Mouse (Mus musculus) 3134 (cell line): ENCODE results near the gene Prm1.

Experiments
- DNase-seq: peaks from one replicate; pipeline ENCODE4 v3.0.0-alpha.2; 2011; ENCODE audit warnings: low spot score; ENCODE audit not compliant: insufficient read length; ENCODE audit errors: extremely low read depth

Prm1 gene

DNA sequence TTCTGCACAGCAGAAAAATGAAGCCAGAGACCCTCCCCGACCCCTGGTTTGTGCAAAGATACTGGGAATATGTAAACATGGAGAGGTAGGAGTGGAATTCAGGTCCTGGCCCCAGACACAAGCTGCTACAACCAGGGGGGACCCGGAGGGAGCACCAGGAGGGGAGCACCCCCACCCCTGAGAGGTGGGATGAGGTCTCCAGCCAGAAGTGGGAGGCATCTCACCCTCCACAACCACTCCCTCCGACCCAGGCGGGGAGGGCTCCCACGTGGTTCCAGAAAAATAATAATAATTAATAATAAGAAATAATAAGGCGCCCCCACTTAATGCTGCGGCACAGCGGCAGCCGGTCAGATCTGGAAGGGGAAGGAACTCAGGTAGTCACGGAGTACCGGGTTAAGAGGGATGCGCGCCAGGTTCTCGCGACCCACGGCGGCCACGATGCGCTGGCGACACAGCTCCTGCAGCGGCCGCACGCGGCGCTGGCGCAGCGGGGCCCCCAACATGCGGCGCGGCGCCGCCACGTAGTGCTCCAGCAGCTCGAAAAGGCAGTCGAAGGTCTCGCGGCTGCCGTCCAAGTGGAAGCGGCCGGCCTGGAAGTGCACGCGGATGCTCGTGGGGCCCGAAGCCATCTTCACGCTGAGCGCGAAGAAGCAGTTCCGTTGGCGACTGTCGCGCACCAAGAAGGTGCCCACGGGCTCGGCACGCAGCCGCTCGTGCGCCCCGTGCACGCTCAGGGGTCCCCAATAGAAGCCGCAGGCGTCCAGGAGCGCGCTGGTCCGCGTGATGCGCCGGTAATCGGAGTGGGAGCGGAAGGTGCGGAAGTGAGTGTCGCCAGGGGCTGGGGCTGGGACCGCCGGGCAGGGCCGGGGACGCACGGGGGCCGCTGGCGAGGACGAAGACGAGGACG, 21.5 kb downstream of the Prm1 start:
- peak; percentile 79 for DNase-seq

DNA sequence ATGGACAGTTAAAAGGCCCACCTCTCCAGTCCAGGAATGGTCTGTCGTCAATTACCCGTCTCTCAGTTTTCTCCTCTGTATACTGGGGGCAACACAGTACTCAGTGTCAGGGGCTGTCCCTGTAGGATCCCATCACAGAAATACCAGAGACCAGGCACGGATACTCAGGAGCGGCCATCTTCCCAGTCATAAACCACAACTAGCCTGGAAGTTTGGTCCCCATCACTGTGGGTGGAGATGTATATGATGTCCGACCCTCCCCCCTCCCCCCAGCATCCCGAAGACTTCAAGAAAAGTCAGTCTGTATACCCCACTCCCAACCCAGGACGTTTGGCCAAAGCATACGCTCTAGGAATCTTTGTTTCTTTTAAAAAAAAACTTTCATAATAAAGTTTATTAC, 22.2 kb downstream of the Prm1 start:
- no peak for DNase-seq

DNA sequence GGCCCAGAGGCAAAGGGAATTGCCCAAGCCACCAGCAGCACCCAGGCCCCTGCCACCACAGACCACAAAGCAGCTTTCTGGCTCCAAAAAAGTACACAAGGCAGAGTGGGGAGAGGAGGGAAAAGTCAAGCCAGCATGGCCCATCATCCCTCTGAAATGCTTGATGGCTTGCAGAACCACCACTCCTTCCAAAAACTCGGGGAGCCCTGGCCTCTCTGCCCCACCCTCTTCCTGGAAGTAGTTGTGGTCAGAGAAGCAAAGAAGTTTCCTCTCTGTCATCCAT, 22.5 kb downstream of the Prm1 start:
- DNase-seq = peak; percentile 84

DNA sequence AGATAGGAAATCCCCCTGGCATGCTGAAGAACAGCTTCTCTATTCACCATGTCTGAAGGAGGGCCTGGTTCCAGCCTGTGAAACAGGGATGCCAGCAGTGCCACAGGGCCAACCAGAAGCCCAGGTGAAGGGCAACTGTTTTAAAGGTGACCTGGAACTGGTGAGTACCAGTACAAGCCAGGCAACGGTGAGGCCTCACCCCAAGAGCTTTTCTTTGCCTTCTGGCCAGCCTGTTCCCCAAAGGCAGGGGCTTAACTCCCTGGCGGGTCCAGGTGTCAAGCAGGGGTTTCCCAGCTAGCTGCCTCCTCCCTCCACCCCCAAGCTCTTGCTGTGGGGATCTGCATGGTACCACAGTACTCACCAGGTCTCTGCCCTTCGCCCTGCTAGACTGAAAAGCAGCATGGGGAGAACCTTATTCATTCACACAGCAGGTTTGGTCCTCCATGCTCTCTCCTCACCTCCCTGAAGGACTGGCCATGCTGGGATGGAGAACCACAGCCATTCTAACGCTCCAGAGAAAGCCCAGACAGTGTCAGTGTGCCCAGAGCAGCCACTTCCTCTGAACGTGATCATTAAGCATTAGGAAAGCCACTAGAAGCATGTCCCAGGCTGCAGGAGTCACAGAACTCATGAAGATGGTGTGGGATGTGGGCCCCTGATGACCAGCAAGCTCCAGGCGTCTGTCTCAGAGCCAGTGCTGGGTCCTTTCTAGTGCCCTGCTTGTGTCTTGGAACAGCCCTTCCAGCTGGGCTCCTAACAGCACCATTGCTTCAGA, 23.1 kb downstream of the Prm1 start:
- DNase-seq = no peak

DNA sequence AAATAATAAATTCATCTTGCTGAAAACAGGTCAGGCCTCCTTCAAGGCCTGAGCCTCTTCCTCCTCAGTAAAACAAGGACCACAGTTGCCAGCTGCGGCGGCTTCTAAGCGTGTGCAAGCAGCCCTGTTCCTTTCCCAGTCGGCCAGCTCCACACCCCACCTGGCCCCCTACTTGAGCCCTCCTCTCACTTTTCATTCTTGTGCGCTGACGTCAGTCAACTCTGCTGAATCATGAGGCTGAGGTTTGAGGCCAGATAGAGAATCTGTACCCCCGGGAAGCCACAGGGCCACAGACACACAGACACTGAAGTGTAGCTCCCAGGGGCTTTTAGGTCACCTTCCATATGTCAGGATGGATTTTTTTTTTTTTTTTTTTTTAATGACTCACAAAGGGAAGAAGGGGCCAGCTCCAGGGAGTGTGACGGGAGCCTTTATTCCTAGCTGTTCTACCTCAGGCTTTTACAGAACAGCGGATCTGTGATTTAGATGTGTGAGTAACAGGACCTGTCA, 23.7 kb downstream of the Prm1 start:
- peak; percentile 87 for DNase-seq

DNA sequence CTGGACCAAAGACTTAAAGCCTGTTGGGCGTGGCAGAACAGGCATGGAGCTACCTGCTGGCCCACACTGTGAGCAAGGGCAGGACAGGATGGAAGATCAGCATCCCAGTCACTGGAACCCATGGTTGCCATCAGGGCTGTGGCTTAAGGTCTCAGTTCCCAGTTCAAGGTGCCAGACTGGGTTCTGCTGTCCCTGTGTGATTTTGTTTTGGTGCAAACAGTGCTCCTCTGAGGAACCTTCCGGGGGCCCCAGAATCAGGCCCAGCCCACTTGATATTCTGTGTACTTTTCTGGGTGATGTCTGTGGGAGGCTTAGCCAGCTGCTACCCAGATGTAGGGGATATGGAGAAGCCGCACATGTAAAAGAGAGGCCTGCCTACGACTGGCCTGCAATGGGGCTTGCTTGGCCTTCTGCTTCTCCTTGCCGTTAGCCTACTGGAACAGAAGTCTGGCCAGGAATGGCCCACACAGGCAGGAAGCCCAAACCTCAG, 25.0 kb downstream of the Prm1 start:
- DNase-seq = no peak

DNA sequence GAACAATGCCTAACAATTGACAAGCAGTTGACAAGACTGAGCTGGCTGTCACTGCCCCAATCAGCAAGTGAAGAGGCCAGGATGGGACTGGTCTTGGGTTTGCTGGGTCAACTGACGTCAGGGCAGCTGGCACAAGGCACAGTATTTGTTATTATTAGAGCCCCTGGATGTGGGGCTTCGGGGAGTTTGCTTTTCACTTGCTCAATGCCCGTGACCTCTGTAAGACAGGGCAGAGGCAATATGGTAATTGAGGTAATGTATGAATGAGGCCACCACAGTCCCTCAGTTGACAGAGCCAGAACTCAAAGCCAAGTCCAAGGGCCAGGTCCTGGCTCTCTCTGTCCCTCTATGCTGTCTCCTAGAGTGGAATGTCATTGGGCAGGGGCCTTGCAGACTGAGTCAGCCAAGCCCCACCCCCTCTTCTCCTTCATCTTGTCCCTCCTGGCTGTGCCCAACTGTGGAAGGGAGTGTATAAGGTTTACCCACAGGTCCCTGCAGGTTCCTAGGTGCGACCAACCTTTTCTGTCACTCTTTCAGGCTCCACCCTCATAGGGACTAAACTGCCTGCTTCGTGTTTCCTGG, 28.0 kb downstream of the Prm1 start:
- no peak for DNase-seq

DNA sequence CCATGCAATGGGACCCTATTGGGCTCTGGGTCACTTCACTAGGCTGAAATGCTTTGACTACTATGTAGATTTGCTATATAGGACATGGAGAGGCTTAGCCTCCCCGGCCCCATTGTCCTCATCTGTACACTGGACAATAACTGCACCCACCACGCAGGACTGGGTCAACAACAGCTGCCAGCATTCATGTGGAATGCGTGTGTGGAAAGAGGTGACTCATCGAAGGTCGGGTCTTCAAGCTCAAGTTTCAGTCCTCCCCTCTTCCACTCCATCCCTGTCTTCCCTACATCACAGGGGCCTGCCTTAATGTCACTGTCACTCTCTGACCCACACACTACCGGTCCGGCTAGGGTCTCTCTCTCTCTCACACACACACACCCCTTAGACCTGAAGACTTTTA, 29.3 kb downstream of the Prm1 start:
- peak; percentile 61 for DNase-seq

DNA sequence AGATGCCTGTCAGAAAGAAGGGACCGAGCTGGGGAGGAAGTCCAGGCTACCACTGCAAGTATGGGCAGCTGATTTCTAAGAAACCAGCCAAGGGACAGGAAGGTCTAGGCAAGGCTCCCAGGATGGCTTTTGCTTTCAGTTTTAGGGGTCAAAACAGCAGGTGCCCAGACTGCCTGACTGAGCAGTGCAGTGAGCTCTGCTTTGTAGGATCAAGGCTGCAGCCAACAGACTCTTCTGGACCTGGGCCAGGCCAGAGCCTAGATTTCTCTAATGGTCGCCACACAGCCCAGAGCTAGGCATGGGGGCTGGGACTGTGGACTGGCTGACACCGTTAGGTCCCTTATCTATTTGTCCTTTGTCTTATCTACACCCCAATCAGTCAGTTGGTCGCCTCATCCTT, 30.9 kb downstream of the Prm1 start:
- DNase-seq = no peak

DNA sequence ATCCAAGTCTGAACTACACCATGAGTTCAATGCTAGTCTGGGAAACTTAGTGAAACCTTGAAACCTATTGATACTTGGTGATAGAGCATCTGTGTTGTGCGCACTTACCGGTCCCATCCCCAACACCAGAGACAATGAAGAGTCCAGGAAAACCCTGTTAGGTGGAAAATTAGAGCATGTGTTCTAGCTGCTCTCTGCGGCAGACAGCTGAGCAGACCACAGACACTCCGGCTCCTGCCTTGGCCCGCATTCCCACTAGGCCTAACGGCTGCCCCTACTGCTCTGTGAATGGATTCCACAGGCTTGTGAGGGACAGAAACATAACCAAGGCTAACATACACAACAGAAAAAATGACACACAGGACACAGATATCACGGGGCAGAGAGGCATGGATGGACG, 32.1 kb downstream of the Prm1 start:
- no peak for DNase-seq

DNA sequence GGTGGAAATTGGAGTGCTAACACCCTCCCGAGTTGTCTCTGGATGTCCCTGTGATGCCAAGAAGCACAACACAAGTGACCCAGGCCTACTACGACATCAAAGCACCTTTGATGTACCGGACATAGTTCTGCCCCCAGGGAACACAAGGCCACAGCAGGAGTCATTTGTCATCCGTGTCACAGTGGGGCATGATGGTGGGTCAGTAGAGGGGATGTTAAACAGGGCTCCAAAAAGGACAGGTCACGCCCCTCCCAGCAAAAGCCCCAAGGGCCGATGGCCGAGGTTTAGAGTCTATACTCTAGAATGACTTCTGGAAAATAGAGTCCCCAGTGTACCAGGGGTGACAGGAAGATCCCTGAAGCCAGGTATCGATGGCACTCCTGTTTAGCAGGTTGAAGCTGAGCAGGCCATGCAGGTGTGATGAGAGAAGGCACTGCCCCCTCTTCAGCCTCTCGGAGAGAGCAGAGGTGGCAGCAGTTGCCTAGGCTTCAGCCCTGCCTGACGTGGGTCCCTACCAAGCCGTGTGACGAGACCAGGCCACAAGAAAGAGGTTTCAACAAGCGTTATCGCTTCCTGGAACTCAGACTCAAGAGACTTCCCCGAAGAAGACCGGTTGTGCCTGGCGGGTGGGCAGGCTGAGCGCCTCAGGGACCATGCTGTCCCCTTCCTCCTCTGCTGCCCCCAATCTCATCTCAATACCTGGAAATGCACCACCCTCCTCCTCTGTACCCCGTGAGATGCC, 33.7 kb downstream of the Prm1 start:
- DNase-seq = no peak

DNA sequence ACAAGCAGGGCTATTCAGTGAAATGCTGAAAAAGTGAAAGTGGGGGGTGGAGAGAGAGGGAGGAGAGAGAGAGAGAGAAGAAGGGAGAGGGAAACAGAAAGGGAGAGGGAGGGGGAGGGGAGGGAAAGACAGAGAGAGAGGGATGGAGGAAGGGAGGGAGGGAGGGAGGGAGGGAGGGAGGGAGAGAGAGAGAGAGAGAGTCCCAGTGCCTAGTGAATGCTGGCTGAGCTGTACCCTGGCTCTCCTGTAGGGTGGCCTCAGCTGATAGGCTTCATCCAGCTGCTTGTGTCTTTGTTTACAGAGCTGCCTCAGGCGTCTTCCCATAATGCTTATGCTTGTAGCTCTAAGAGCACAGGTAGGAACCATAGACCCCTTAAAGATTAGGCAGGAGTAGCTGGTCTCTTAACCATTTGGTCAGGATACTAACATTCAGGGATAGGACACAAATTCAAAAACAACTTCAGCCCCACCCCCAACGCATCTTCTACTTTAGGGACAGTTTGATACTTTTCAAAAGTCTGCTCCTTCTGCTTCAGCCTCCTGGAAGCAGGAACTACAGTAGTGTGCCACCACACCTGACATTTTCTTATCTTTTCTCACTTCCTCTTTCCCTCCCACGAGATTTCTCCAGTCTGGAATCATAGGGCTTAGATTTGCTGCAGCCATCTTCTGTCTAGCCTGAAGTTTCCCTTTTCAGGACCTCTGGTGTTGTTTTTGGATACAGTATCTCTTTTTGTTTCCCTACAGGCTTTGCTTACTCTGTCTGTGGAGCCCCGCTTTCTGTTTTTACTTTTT, 34.9 kb downstream of the Prm1 start:
- DNase-seq = no peak

DNA sequence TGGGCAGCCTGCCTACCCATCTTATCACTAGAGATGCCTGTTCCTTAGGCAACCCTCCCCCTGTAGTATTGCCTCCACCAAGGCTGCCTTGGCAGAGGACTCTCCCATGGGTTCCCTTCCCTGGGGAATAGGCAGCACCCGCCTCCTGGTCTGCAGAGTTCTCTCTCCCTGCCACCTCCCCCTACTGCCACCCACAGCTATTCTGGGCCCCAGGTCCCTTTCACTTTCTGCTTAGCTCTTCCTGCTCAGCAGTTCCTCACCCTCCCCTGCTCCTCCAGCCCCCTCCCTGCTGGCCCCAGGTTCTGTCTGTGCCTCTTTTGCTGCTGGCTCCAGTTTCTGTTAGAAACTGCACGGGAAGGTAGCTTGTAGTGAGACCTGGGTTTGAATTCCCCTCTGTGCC, 36.0 kb downstream of the Prm1 start:
- peak; percentile 70 for DNase-seq

DNA sequence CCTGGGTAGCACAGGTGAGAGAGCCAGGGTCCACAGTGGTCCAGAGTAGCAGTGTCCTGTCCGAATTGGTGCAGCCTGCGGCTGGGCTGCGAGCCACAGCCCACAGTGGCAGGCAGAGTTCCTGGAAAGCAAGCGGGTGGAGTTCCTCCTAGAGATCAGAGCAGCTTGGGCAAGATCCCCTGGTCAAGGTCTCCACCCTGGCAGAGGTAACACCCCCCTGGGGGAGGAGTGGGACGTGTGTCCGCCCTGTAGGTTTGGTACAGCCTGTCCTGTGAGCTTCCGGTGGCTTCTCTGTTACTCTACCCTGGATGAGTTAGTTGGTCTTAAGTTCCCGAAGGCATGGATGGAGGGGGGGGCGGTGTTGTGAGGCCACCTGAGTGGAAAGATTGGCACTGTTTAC, 36.8 kb downstream of the Prm1 start:
- peak; percentile 51 for DNase-seq

DNA sequence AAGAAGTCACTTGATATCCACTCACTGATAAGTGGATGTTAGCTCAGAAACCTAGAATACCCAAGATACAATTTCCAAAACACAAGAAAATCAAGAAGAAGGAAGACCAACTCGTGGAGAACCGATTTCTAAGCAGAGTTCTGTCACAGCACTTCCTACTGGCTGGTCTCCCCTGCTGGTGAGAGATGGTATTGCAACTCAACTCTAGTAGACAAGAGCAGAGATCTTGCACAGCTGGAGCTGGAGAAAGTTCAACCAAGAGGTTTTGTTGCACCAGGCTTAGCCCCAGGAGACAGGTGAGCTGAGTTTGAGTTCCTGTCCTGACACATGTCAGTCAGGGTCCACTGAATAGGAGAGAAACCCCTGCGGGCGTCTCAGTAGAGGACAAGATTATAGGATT, 38.5 kb downstream of the Prm1 start:
- DNase-seq = no peak

DNA sequence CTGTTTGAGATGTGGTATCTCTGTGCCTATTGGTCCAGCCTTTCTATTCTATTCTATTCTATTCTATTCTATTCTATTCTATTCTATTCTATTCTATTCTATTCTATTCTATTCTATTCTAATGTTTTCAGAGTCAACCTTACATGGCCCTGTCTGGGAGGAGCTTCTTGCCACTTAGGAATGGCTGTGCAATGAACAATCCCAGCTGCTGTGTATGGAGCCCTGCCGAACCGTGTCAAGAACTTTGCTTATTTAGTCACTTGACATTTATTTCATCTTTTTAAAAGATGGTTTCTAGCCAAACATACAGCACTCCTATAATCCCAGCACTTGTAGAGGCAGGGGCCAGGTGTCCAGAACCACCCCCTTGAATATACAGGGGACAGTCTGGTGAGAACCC, 41.3 kb downstream of the Prm1 start:
- DNase-seq = no peak

DNA sequence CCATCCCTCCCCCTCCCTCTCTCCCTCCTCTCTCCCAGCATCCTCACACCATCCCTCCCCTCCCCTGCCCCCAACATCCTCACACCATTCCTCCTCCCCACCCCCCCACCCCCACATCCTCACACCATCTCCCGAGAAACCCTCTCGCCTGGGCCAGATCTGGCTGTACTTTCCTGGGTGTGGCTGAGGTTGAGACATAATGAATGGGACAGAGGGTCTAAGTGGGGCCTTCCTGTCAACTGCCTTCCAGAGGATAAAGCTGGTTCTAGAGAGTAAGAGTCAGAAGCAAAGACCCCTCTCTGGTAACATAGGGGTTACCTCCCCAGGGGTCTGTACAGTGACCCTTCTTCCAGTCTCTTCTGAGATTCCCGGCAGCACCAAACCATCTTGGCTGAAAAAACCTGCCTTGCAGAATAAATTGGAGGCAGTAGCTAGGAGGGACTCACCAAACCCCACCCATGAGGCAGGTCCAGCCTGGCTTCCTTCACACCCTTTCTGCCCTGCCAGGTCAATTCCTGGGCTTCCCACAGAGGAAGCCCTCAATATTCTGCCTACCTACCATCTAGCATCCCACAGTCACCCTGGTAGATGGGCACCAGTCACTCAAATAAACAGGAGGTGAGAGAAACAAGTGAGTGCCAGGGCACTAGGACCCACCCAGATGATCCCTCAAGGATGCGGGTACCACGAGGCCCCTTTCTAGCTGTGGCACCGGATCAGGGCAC, 41.9 kb downstream of the Prm1 start:
- no peak for DNase-seq

DNA sequence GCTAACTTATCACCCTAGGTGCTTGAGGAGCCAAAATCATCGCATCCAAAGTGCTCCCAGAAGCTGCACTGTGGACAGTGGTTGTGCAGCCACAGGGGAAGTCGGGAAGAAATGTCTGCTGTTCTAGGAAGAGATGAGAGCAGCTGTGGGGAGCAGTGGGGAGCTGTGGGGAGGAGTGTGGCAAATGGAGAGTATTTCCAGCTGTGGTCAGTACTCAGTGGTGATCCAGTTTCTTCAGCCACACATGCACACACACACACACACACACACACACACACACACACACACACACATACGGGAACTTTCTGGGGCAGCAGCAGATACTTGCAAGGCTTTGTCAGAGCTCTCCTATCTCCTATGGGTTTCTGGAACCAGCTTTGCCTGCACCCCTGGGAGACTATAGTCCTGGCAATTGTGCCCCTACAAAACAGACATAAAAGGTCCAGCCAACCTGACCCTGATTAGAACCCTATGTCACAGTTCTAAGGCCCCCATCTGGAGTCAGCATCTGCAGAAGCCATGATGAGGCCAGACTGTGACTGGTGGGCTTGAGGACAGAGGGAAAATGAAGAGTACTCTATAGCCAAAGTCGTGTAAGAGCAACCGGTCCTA, 43.0 kb downstream of the Prm1 start:
- no peak for DNase-seq

DNA sequence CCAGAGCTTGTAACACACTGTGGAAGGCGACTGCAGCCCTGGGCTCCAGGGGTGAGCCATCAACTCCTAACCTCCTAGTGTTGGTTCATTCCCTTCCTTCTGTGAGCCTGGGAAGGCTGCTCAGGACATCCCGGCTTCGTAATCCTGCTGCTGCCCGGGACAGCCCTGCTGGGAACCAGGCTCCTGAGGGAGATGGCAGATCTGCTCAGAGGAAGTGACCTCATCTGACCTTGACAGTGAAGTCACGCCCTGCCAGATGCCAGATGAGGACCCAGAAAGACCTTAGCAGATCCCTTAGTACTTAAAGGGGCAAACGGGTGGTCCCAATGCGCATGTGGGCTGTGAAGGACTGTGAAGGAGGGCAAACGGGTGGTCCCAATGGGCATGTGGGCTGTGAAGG, 44.5 kb downstream of the Prm1 start:
- no peak for DNase-seq
